ENCODE assay signal across 8 mouse cellular contexts in the genomic region with DNA sequence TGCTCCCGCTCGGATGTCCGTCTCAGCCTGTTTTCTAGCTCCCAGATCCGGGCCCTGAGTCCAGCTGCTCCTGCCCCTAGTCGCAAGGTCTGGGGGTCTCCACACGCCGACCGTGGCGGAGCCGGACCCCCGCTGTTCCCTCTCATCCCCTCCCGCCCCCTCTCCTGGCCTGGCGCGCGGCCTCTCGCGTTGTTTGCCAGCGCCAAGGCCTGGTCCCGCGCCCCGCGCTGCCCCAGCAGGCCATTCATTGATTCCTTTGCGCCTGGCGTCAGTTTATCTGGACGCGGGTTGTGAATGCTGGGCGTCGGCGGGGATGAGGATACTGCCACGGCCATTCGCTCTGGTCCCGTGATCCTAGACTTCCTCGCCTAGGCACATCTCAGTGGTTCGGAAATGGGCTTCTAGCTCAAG. TPM values are rescaled to one million over a fixed set of nuclear protein-coding genes. Genes with fewer than 3 reads are reported as not detected.
DNase-seq lines count a peak whose midpoint lies in the region; ATAC-seq lines count a peak whose summit lies in the region.

No protein-coding gene starts in this region.

- H3K9me3 ChIP-seq in midbrain, embryonic 12.5 days: no peaks in the 10 kb centered on the region

- H3K4me2 ChIP-seq in midbrain, embryonic 12.5 days (replicated peaks): peak overlapping the region; percentile 72

- H3K4me3 ChIP-seq in brown adipose tissue, adult 24 weeks (ENCODE audit: insufficient read depth, low read depth, low read length): peak overlapping the region; percentile 76
- H3K4me3 ChIP-seq in midbrain, embryonic 12.5 days: peak overlapping the region; percentile 62

- H3K27ac ChIP-seq in brown adipose tissue, adult 24 weeks (replicated peaks; ENCODE audit: low read depth, low read length): peak overlapping the region; percentile 95
- H3K27ac ChIP-seq in midbrain, embryonic 12.5 days (replicated peaks): peak overlapping the region; percentile 90

- H3K9ac ChIP-seq in midbrain, embryonic 12.5 days (replicated peaks): peak overlapping the region; percentile 76

- intact Hi-C loops in gastrocnemius, postnatal 14 days (cut with DNase I; ENCODE audit: low total_unique reads): loop anchor here (10.0 kb wide), 1 partner anchor 88 kb away; no protein-coding TSS in a partner anchor
- intact Hi-C loops in left cerebral cortex, postnatal 25 days (cut with DNase I): loop anchor here (5.0 kb wide), 1 partner anchor 81 kb away; the partner anchor contains the start of genes Bcs1l and Zfp142

- H3K27me3 ChIP-seq in midbrain, embryonic 12.5 days: no peaks in the 10 kb centered on the region

- no peaks in the 10 kb centered on the region; the same call in 1 of the 2 replicates for H3K4me1 ChIP-seq in brown adipose tissue, adult 24 weeks (ENCODE audit: control insufficient read depth, insufficient read depth, insufficient read length, low read length)
- peaks cover 32% of the 10 kb centered on the region for H3K4me1 ChIP-seq in midbrain, embryonic 12.5 days

- ATAC-seq in midbrain, embryonic 12.5 days (ENCODE audit: low FRiP score, low read depth): peak; percentile 50

- WGBS in midbrain, embryonic 12.5 days: under 1% methylated on average over 33 of the region's 34 CpGs

- DNase-seq in gastrocnemius, postnatal 14 days: peak; percentile 38
- DNase-seq in gastrocnemius, adult 8-10 months (ENCODE audit: low spot score in 2 of 2): no peak
- peak; percentile 73 for DNase-seq in A20 (ENCODE audit: low read depth, low spot score)
- peak; percentile 76 for DNase-seq in forelimb bud, embryonic 11.5 days (ENCODE audit: low read depth, low spot score)
- DNase-seq in left cerebral cortex, postnatal 25 days (ENCODE audit: low spot score in 2 of 2): peak; percentile 45 to 46
- DNase-seq in T-cell, adult 2 months (ENCODE audit: low spot score): no peak

- H3K36me3 ChIP-seq in midbrain, embryonic 12.5 days: no peaks in the 10 kb centered on the region

RNA-seq across cellular contexts. Expression of gene Cnot9, which starts 0.6 kb away (rescaled TPM):
- total RNA-seq in gastrocnemius, postnatal 14 days (2021): 10 to 100 TPM; 10.5 to 12.5 TPM
- total RNA-seq in gastrocnemius, adult 8-10 months (2022): 10 to 100 TPM; 10.7 to 15.0 (median 11.6) TPM
- polyA plus RNA-seq in brown adipose tissue, adult 24 weeks (2012; ENCODE audit: insufficient read depth, insufficient read length, missing spikeins): 9.7 and 9.8 TPM in 2 replicates
- 10 to 100 TPM; 27.5 to 30.4 TPM for total RNA-seq in left cerebral cortex, postnatal 25 days (2021)
- polyA plus RNA-seq in midbrain, embryonic 12.5 days (2016; fragmentation: Nextera tagmentation; extraction: Ambion mirVana): 74.3 TPM in 2 replicates

RNA-seq across cellular contexts. Expression of gene Plcd4, which starts 36.2 kb away (rescaled TPM):
- 10 to 100 TPM; 72.7 to 76.3 TPM for total RNA-seq in gastrocnemius, postnatal 14 days (2021)
- 100 to 1,000 TPM in 2 of 4 experiments, 10 to 100 TPM in 2; 89.2 to 107 (median 97.0) TPM for total RNA-seq in gastrocnemius, adult 8-10 months (2022)
- polyA plus RNA-seq in brown adipose tissue, adult 24 weeks (2012; ENCODE audit: insufficient read depth, insufficient read length, missing spikeins): 1.1 TPM in 1 of 2 replicates, not detected in the other
- 10 to 100 TPM; 11.3 to 13.3 TPM for total RNA-seq in left cerebral cortex, postnatal 25 days (2021)
- 1.1 and 1.5 TPM in 2 replicates for polyA plus RNA-seq in midbrain, embryonic 12.5 days (2016; fragmentation: Nextera tagmentation; extraction: Ambion mirVana)

RNA-seq across cellular contexts. Expression of gene Usp37, which starts 37.6 kb away (rescaled TPM):
- total RNA-seq in gastrocnemius, postnatal 14 days (2021): 10 to 100 TPM in 1 of 2 experiments, 1 to 10 TPM in 1; 6.6 to 10.6 TPM
- 10 to 100 TPM in 1 of 4 experiments, 1 to 10 TPM in 3; 6.4 to 11.0 (median 7.2) TPM for total RNA-seq in gastrocnemius, adult 8-10 months (2022)
- polyA plus RNA-seq in brown adipose tissue, adult 24 weeks (2012; ENCODE audit: insufficient read depth, insufficient read length, missing spikeins): 3.4 and 3.6 TPM in 2 replicates
- total RNA-seq in left cerebral cortex, postnatal 25 days (2021): 10 to 100 TPM; 23.2 to 27.0 TPM
- 42.1 and 44.2 TPM in 2 replicates for polyA plus RNA-seq in midbrain, embryonic 12.5 days (2016; fragmentation: Nextera tagmentation; extraction: Ambion mirVana)

Comparison
In these comparisons a context has a peak if more than half of its experiments do, and no peak if none do; other contexts are left out.
1. DNase-seq: peak in gastrocnemius, postnatal 14 days (single experiment), A20 (single experiment), forelimb bud, embryonic 11.5 days (single experiment) and left cerebral cortex, postnatal 25 days (2 of 2); none in gastrocnemius, adult 8-10 months (0 of 2) and T-cell, adult 2 months (single experiment).
2. RNA of gene Plcd4, which starts 36.2 kb away (total RNA-seq): 89.2 to 107 TPM in gastrocnemius, adult 8-10 months and 72.7 to 76.3 TPM in gastrocnemius, postnatal 14 days; 11.3 to 13.3 TPM in left cerebral cortex, postnatal 25 days; every median in the first group is over 4 times any median in the second.